Mouse (Mus musculus): ENCODE results near the gene Gm12355. TPM values are rescaled to one million over a fixed set of nuclear protein-coding genes. Genes with fewer than 3 reads are reported as not detected.
"Not testable (repeated sequence)": the region's sequence is repeated elsewhere in the genome, so short reads cannot be mapped to it uniquely, and the experiment has no call there.

Gm12355 gene
- polyA plus RNA-seq (2015; fragmentation: Nextera tagmentation; extraction: Ambion mirVana), result 0.41 and 1.3 TPM in 2 replicates

DNA sequence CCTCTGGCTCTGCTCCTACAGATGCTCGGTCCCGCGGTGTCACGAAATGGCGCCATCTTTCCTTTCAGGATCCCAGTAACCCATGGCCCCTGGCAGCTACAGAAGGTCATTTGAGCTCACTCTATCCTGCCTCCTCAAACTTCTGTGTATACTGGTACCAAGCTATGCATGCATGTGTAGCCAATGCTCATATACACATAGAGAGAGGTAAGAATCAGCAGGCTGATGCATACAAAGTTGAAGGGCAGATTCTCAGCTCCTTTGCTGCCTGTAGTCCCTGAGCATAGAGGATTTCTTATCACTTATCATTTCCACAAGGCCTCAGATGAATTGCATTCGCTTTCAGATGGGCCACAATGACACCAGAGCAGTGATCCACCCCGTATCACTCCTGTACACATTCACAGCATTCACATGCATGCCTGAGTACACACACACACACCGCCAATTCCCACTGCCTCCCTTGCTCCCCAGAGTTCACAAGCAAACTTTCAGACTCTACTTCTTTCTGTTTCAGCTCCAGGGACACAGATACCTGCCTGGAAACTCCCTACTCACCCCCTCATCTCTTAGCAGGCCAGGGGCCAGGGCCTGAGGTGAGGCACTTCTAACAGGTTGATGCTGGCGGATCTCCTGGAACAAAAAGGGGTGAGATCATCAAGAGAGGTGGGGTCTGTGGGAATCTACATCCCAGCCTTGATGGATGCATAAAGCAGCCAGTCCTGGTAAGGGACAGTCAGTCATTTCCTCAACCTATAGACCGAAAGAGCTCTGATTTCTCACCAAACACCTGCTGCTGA lies at the start of gene Gm12355, which contains the start of gene Gsdma3:
Gene Gm12355, minus strand, starts transcription at position 51 of the 800 bp plus-strand sequence.
Gene Gsdma3, plus strand, starts transcription at position 750 of the 800 bp plus-strand sequence.
- no peak within 1 kb of the TSS for H3K4me3 ChIP-seq (ENCODE audit: low read length)
- WGBS, result 91% methylated on average over 10 of the region's 10 CpGs
- H3K36me3 ChIP-seq (ENCODE audit: control insufficient read depth, insufficient read depth, low read length), result no peaks in the 10 kb centered on the region
- ATAC-seq, result no peak
- H3K27ac ChIP-seq (ENCODE audit: low read depth, low read length), result no peak within 1 kb of the TSS
- H3K9ac ChIP-seq (ENCODE audit: low read depth, low read length), result no peak within 1 kb of the TSS
- H3K27me3 ChIP-seq (replicated peaks; ENCODE audit: control insufficient read depth, insufficient read depth, low read length), result no peaks in the 10 kb centered on the region
- no peak within 1 kb of the TSS for H3K4me2 ChIP-seq (ENCODE audit: low read length)
- H3K4me1 ChIP-seq (ENCODE audit: control insufficient read depth, insufficient read depth, low read depth, low read length), result no peaks in the 10 kb centered on the region
- H3K9me3 ChIP-seq (ENCODE audit: control insufficient read depth, low read length), result 0 out of 2 replicates have a peak, but pooled peaks cover 2% of the 10 kb centered on the region

DNA sequence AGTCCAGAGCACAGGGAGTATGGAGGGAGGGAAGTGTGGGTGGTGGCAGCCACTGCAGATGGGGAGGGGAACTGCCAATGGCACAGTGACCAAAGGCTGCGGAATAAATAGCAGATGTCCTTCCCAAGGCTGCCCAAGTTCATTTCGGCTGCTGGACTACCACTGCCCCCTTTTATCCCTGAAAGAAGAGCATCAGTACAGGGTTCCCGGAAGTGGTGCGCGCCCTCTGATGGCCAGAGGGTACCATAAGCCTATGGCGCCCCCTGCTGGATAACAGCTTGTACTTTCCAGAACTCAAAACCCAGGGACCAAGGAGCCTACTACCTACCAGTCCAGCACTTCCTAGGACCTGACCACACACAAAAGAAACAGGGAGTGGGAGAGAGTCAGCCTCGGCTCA lies 47.7 kb upstream of the Gm12355 start:
- not testable (repeated sequence) for H3K9me3 ChIP-seq (ENCODE audit: control insufficient read depth, low read length); H3K9ac ChIP-seq (ENCODE audit: low read depth, low read length); H3K27ac ChIP-seq (ENCODE audit: low read depth, low read length); H3K4me1 ChIP-seq (ENCODE audit: control insufficient read depth, insufficient read depth, low read depth, low read length); H3K27me3 ChIP-seq (replicated peaks; ENCODE audit: control insufficient read depth, insufficient read depth, low read length); H3K4me3 ChIP-seq (ENCODE audit: low read length); H3K36me3 ChIP-seq (ENCODE audit: control insufficient read depth, insufficient read depth, low read length)
- H3K4me2 ChIP-seq (ENCODE audit: low read length), result peak overlapping the region; percentile 25; the same call in 1 of the 2 replicates
- 0 out of 2 replicates have a peak, but pooled peaks have one; percentile 50 for ATAC-seq
- 6% methylated on average over 6 of the region's 7 CpGs for WGBS

DNA sequence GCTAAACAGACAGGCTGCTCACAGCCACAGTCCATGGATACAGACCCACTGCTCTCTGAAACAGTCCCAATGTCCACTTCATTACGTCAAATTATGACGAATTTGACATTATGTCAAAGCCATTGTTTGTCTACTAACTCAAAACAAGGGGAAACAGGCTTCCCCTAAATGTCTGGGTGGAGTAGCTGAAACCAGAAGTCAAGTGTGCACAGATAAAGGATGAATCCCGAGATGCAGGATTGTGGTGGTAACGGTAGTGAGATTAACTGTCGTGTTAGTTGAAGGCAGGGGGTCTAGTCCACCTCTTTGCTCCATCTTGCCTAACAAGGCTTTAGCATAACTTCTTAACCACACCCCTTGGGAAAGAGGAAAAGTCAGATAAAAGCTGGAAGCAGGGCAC lies 47.0 kb upstream of the Gm12355 start:
- no peak overlapping the region for H3K4me3 ChIP-seq (ENCODE audit: low read length)
- no peaks in the 10 kb centered on the region for H3K9me3 ChIP-seq (ENCODE audit: control insufficient read depth, low read length)
- no peak overlapping the region for H3K4me2 ChIP-seq (ENCODE audit: low read length)
- H3K4me1 ChIP-seq (ENCODE audit: control insufficient read depth, insufficient read depth, low read depth, low read length), result no peaks in the 10 kb centered on the region
- ATAC-seq, result no peak
- H3K36me3 ChIP-seq (ENCODE audit: control insufficient read depth, insufficient read depth, low read length), result no peaks in the 10 kb centered on the region
- no peaks in the 10 kb centered on the region for H3K27me3 ChIP-seq (replicated peaks; ENCODE audit: control insufficient read depth, insufficient read depth, low read length)
- H3K27ac ChIP-seq (ENCODE audit: low read depth, low read length), result no peak overlapping the region
- no peak overlapping the region for H3K9ac ChIP-seq (ENCODE audit: low read depth, low read length)
- WGBS, result 90% methylated on average over 5 of the region's 5 CpGs

DNA sequence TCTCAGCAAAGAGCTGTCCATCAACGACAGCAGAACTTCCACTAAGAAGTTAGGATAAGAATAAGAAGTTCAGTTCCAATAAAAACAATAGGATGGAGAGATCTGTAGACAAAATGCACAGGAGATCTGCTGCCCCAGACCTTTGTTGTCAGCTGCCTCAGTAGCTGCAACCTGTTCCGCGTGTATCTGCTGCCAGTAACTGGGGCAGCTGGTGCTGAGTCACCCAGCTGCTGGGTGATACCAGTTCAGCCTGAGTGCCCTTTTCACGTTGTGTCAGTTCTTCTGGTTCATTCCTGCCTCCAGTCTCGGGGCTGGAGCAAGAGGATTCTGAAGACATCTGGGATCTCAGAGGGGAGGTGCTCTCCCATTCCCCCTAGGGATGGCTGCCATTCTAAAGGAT lies 46.4 kb upstream of the Gm12355 start:
- Histone ChIP-seq H3K4me2 (ENCODE audit: low read length) (no peak overlapping the region), H3K27me3 (replicated peaks; ENCODE audit: control insufficient read depth, insufficient read depth, low read length) (0 out of 2 replicates have a peak, but pooled peaks cover 3% of the 10 kb centered on the region), H3K27ac (ENCODE audit: low read depth, low read length) (no peak overlapping the region), H3K4me3 (ENCODE audit: low read length) (no peak overlapping the region), H3K9me3 (ENCODE audit: control insufficient read depth, low read length) (no peaks in the 10 kb centered on the region), H3K4me1 (ENCODE audit: control insufficient read depth, insufficient read depth, low read depth, low read length) (no peaks in the 10 kb centered on the region), H3K36me3 (ENCODE audit: control insufficient read depth, insufficient read depth, low read length) (no peaks in the 10 kb centered on the region), H3K9ac (ENCODE audit: low read depth, low read length) (no peak overlapping the region)
- ATAC-seq, result no peak
- WGBS, result 62% methylated on average over 5 of the region's 5 CpGs

DNA sequence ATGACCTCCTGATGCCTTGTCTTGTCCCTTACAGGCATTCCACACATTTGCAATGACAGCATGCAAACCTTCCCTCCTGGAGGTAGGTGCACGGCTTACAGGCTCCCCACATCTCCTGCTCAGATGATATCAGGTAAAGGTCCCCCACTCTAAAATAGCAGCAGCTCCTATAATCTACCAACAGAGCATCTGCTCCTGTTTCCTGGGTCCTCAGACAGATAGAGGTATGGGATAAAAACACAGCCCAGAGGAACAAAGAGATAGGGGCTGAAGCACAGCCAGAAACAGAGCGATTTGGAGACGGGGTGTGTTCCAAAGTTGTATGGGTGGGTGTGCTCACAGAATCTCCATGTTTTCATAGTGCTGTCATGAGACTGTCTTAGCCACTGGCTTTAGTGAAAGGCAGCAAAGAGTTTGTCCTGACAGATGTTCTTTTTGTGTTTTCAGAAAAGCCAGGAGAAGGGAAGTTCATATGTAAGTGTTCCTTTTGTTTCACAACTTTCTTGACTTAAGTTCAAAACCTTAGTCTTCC lies 45.9 kb upstream of the Gm12355 start:
- Histone ChIP-seq H3K27me3 (replicated peaks; ENCODE audit: control insufficient read depth, insufficient read depth, low read length) (0 out of 2 replicates have a peak, but pooled peaks cover 4% of the 10 kb centered on the region), H3K27ac (ENCODE audit: low read depth, low read length) (no peak overlapping the region), H3K9ac (ENCODE audit: low read depth, low read length) (no peak overlapping the region), H3K9me3 (ENCODE audit: control insufficient read depth, low read length) (no peaks in the 10 kb centered on the region), H3K4me3 (ENCODE audit: low read length) (no peak overlapping the region), H3K4me2 (ENCODE audit: low read length) (no peak overlapping the region), H3K4me1 (ENCODE audit: control insufficient read depth, insufficient read depth, low read depth, low read length) (no peaks in the 10 kb centered on the region), H3K36me3 (ENCODE audit: control insufficient read depth, insufficient read depth, low read length) (no peaks in the 10 kb centered on the region)
- WGBS, result 73% methylated on average over 3 of the region's 3 CpGs
- ATAC-seq, result no peak

DNA sequence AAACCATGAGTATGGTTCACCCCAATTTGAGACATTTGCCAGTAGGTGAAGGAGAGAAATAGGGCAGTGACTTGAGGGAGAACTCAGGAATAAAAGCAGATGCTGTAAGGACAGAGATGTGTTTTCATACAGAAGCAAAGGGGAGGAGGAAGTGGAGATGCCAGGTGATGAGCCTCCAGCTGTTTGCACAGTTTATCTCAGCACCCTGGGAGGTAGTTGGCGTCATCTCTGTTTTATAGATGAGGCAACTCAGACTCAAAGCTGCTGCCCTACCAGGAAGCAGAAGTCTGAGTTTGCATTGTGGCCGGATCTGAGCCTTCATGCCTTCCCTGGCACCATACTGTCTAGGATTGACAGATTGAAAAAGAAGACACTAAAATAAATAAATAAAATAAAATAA lies 43.5 kb upstream of the Gm12355 start:
- Histone ChIP-seq H3K4me1 (ENCODE audit: control insufficient read depth, insufficient read depth, low read depth, low read length) (no peaks in the 10 kb centered on the region), H3K27me3 (replicated peaks; ENCODE audit: control insufficient read depth, insufficient read depth, low read length) (0 out of 2 replicates have a peak, but pooled peaks cover 4% of the 10 kb centered on the region), H3K27ac (ENCODE audit: low read depth, low read length) (no peak overlapping the region), H3K36me3 (ENCODE audit: control insufficient read depth, insufficient read depth, low read length) (no peaks in the 10 kb centered on the region), H3K4me3 (ENCODE audit: low read length) (no peak overlapping the region), H3K9ac (ENCODE audit: low read depth, low read length) (no peak overlapping the region), H3K4me2 (ENCODE audit: low read length) (no peak overlapping the region), H3K9me3 (ENCODE audit: control insufficient read depth, low read length) (no peaks in the 10 kb centered on the region)
- WGBS, result 65% methylated on average over 2 of the region's 2 CpGs
- no peak for ATAC-seq

DNA sequence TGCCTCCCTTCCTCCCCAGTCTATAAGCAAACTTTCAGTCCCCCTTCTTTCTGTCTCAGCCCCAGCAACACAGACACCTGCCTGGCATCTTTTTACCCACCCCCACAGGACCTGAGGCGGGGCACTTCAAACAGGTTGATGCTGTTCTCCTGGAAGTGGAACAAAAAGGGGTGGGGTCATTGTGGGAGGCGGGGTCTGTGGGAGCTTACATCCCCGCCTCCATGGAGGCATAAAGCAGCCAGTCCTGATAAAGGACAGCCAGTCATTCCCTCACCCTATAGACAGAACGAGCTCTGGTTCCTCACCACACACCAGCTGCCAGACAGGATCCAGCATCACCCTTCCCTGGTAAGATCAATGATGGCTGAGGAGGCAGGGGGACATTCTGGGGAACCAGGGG lies 38.6 kb upstream of the Gm12355 start, which contains the start of gene Gsdma:
Gene Gsdma, plus strand, starts transcription at position 261 of the 400 bp plus-strand sequence.
- 34% methylated on average over 4 of the region's 4 CpGs for WGBS
- H3K27ac ChIP-seq (ENCODE audit: low read depth, low read length), result no peak within 1 kb of the TSS
- no peaks in the 10 kb centered on the region for H3K4me1 ChIP-seq (ENCODE audit: control insufficient read depth, insufficient read depth, low read depth, low read length)
- no peak within 1 kb of the TSS for H3K9ac ChIP-seq (ENCODE audit: low read depth, low read length)
- no peaks in the 10 kb centered on the region for H3K36me3 ChIP-seq (ENCODE audit: control insufficient read depth, insufficient read depth, low read length)
- 0 out of 2 replicates have a peak, but pooled peaks cover 4% of the 10 kb centered on the region for H3K27me3 ChIP-seq (replicated peaks; ENCODE audit: control insufficient read depth, insufficient read depth, low read length)
- H3K4me2 ChIP-seq (ENCODE audit: low read length), result no peak within 1 kb of the TSS
- no peaks in the 10 kb centered on the region for H3K9me3 ChIP-seq (ENCODE audit: control insufficient read depth, low read length)
- ATAC-seq, result no peak
- no peak within 1 kb of the TSS for H3K4me3 ChIP-seq (ENCODE audit: low read length)

DNA sequence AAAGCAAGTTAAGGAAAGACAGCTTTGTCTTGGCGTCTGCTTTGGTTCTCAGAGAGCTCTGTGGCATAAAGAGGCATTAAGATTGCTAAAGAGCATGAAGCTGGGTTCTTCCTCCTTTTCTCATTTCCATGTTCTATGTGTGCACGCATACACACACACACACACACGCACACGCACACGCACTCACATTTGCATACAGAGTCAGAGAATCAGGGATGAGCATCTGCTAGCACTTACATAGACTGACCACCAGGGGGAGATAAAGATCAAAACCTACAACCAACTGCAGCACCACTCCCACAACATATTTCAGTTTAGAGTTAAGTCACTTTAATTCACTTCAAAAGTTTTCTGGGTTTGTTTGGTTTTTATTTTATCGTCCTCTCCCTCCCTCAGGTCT lies 35.1 kb upstream of the Gm12355 start:
- H3K27ac ChIP-seq (ENCODE audit: low read depth, low read length), result no peak overlapping the region
- no peaks in the 10 kb centered on the region for H3K9me3 ChIP-seq (ENCODE audit: control insufficient read depth, low read length)
- WGBS, result 4% methylated on average over 6 of the region's 6 CpGs
- no peaks in the 10 kb centered on the region for H3K4me1 ChIP-seq (ENCODE audit: control insufficient read depth, insufficient read depth, low read depth, low read length)
- H3K4me2 ChIP-seq (ENCODE audit: low read length), result peak overlapping the region; percentile 37
- no peaks in the 10 kb centered on the region for H3K27me3 ChIP-seq (replicated peaks; ENCODE audit: control insufficient read depth, insufficient read depth, low read length)
- no peaks in the 10 kb centered on the region for H3K36me3 ChIP-seq (ENCODE audit: control insufficient read depth, insufficient read depth, low read length)
- H3K4me3 ChIP-seq (ENCODE audit: low read length), result no peak overlapping the region
- H3K9ac ChIP-seq (ENCODE audit: low read depth, low read length), result 0 out of 2 replicates have a peak overlapping the region, but pooled peaks have one; percentile 13
- peak; percentile 74; the same call in 1 of the 2 replicates for ATAC-seq

DNA sequence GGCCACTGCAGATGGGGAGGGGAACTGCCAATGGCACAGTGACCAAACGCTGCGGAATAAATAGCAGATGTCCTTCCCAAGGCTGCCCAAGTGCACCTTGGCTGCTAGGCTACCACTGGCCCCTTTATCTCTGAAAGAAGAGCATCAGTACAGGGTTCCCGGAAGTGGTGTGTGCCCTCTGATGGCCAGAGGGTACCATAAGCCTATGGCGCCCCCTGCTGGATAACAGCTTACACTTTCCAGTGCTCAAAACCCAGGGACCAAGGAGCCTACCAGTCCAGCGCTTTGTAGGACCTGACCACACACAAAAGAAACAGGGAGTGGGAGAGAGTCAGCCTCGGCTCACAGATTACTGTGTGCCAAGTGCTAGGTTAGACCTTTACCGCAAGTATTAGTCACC lies 29.6 kb upstream of the Gm12355 start:
- not testable (repeated sequence) for H3K27me3 ChIP-seq (replicated peaks; ENCODE audit: control insufficient read depth, insufficient read depth, low read length)

More for the DNA sequence above, 29.6 kb upstream of the Gm12355 start:
- not testable (repeated sequence) for H3K36me3 ChIP-seq (ENCODE audit: control insufficient read depth, insufficient read depth, low read length); ATAC-seq; H3K9me3 ChIP-seq (ENCODE audit: control insufficient read depth, low read length); H3K27ac ChIP-seq (ENCODE audit: low read depth, low read length); H3K4me2 ChIP-seq (ENCODE audit: low read length); H3K4me1 ChIP-seq (ENCODE audit: control insufficient read depth, insufficient read depth, low read depth, low read length); H3K4me3 ChIP-seq (ENCODE audit: low read length); H3K9ac ChIP-seq (ENCODE audit: low read depth, low read length)
- WGBS, result 12% methylated on average over 7 of the region's 7 CpGs

Measured in hindbrain, embryonic 16.5 days (tissue).